Comparison of ENCODE assay signal across 17 mouse cellular contexts in the genomic region with DNA sequence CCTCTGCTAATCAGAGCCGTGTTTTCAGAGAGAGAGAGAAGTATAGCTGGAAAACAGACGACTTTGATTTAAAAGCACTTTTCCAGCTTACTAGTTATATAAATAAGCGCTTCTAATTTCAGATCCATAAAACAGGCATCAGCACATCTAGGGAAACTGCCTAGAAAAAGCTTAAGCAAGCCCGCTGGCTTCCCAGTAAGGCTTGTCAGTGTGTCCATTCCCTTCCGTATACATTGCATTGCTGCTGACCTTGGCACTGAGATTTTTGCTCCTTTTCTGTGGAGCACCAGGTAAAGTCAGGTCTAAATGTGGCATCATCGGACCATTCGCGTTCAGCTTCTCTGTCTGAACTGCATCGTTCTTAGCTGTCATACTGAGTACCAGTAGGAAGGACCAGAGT. TPM values are rescaled to one million over a fixed set of nuclear protein-coding genes. Genes with fewer than 3 reads are reported as not detected.
"Had no signal": no experiment of that assay in that cellular context is flagged by ENCODE, and none has a peak within 500 bp of the region (broad histone marks: within the 10 kb centered on the region; RNA-seq: fewer than 3 reads in every experiment).

No protein-coding gene starts in this region.

- H3K4me3 ChIP-seq: kidney, embryonic 15.5 days; midbrain, embryonic 12.5 days; midbrain, embryonic 15.5 days; neural tube, embryonic 12.5 days; neural tube, embryonic 15.5 days had no signal

- H3K36me3 ChIP-seq: kidney, embryonic 15.5 days; midbrain, embryonic 12.5 days; midbrain, embryonic 15.5 days; neural tube, embryonic 12.5 days; neural tube, embryonic 15.5 days had no signal

- H3K4me1 ChIP-seq: neural tube, embryonic 15.5 days had no signal

- H3K9ac ChIP-seq: kidney, embryonic 15.5 days; liver, embryonic 14.5 days; liver, postnatal 0 days; lung, embryonic 14.5 days; midbrain, embryonic 12.5 days; midbrain, embryonic 15.5 days; neural tube, embryonic 12.5 days; neural tube, embryonic 15.5 days had no signal

- DNase-seq: layer of hippocampus, postnatal 36 days had no signal

- ATAC-seq: liver, postnatal 0 days; lung, postnatal 0 days; midbrain, embryonic 15.5 days had no signal

- H3K27ac ChIP-seq: kidney, embryonic 15.5 days; liver, embryonic 14.5 days; macrophage; midbrain, embryonic 12.5 days; midbrain, embryonic 15.5 days; neural tube, embryonic 12.5 days; neural tube, embryonic 15.5 days; stomach, postnatal 0 days had no signal

- H3K9me3 ChIP-seq: kidney, embryonic 15.5 days; midbrain, embryonic 12.5 days; midbrain, embryonic 15.5 days; neural tube, embryonic 12.5 days; neural tube, embryonic 15.5 days had no signal

- H3K27me3 ChIP-seq: kidney, embryonic 15.5 days; midbrain, embryonic 12.5 days; midbrain, embryonic 15.5 days; neural tube, embryonic 12.5 days; neural tube, embryonic 15.5 days had no signal

- H3K4me2 ChIP-seq: kidney, embryonic 15.5 days; liver, embryonic 11.5 days; lung, embryonic 14.5 days; midbrain, embryonic 12.5 days; midbrain, embryonic 15.5 days; neural tube, embryonic 12.5 days; neural tube, embryonic 15.5 days had no signal

RNA-seq across cellular contexts. Expression of gene Abcg8, which starts 33.8 kb away (rescaled TPM):
- total RNA-seq: layer of hippocampus, adult 18-20 months; layer of hippocampus, postnatal 10 days; layer of hippocampus, postnatal 36 days; left cerebral cortex, postnatal 25 days; megakaryocyte, adult 5-6 weeks had no signal
- polyA plus RNA-seq: lung, postnatal 0 days; macrophage; midbrain, embryonic 15.5 days; neural tube, embryonic 12.5 days had no signal

RNA-seq across cellular contexts. Expression of gene Abcg5, which starts 40.5 kb away (rescaled TPM):
- total RNA-seq: layer of hippocampus, adult 18-20 months; layer of hippocampus, postnatal 10 days; layer of hippocampus, postnatal 36 days; left cerebral cortex, postnatal 25 days; megakaryocyte, adult 5-6 weeks had no signal
- polyA plus RNA-seq: macrophage had no signal
